Mouse (Mus musculus): ENCODE data around the gene Ube3b. TPM values are rescaled to one million over a fixed set of nuclear protein-coding genes. Genes with fewer than 3 reads are reported as not detected.

Ube3b gene
- polyA plus RNA-seq, 1 experiment = 42.1 TPM

GRCm38 (mm10) chr5:114462067-114463040 is 81.9 kb downstream of the Ube3b start:
- Histone ChIP-seq H3K36me3 (ENCODE audit: control insufficient read depth, insufficient read depth) (no peaks in the 10 kb centered on the region), H3K4me3 (ENCODE audit: insufficient read depth, poor library complexity, severe bottlenecking) (no peak overlapping the region), H3K79me3 (ENCODE audit: low read depth) (no peaks in the 10 kb centered on the region), H3K79me2 (ENCODE audit: control insufficient read depth, insufficient read depth) (no peaks in the 10 kb centered on the region), H3ac (ENCODE audit: control insufficient read depth, insufficient read length, low read depth) (no peak overlapping the region), H3K27me3 (ENCODE audit: control insufficient read depth, insufficient read depth, insufficient read length) (peaks cover 38% of the 10 kb centered on the region)
- TF ChIP-seq MAX (IDR thresholded peaks at IDR 0.05) = no peak
- TF ChIP-seq MYOD1 (IDR thresholded peaks at IDR 0.05; ENCODE audit: control insufficient read depth, insufficient read length, low read depth) = no peak
- no peak for TF ChIP-seq FOSL1 (IDR thresholded peaks at IDR 0.05; ENCODE audit: insufficient read depth, low read length, poor library complexity, severe bottlenecking)
- TF ChIP-seq USF1 (IDR thresholded peaks at IDR 0.05; ENCODE audit: low read depth) = no peak
- no peak for TF ChIP-seq MYOG (IDR thresholded peaks at IDR 0.05; ENCODE audit: control insufficient read depth, extremely low read depth, insufficient read length)
- no peak for TF ChIP-seq CEBPB (IDR thresholded peaks at IDR 0.05; ENCODE audit: low read depth)
- no peak for TF ChIP-seq CTCF (IDR thresholded peaks at IDR 0.05; ENCODE audit: control insufficient read depth, insufficient read depth, insufficient read length)

GRCm38 (mm10) chr5:114464561-114464960 is 84.2 kb downstream of the Ube3b start:
- peaks cover 25% of the 10 kb centered on the region for H3K27me3 ChIP-seq (ENCODE audit: control insufficient read depth, insufficient read depth, insufficient read length)
- no peak overlapping the region for H3K4me3 ChIP-seq (ENCODE audit: insufficient read depth, poor library complexity, severe bottlenecking)
- H3K79me3 ChIP-seq (ENCODE audit: low read depth) = no peaks in the 10 kb centered on the region
- no peaks in the 10 kb centered on the region for H3K79me2 ChIP-seq (ENCODE audit: control insufficient read depth, insufficient read depth)
- TF ChIP-seq CTCF (IDR thresholded peaks at IDR 0.05; ENCODE audit: control insufficient read depth, insufficient read depth, insufficient read length) (no peak), FOSL1 (IDR thresholded peaks at IDR 0.05; ENCODE audit: insufficient read depth, low read length, poor library complexity, severe bottlenecking) (no peak), MYOG (IDR thresholded peaks at IDR 0.05; ENCODE audit: control insufficient read depth, extremely low read depth, insufficient read length) (no peak), CEBPB (IDR thresholded peaks at IDR 0.05; ENCODE audit: low read depth) (no peak), MAX (IDR thresholded peaks at IDR 0.05) (no peak), USF1 (IDR thresholded peaks at IDR 0.05; ENCODE audit: low read depth) (no peak), MYOD1 (IDR thresholded peaks at IDR 0.05; ENCODE audit: control insufficient read depth, insufficient read length, low read depth) (no peak)
- H3ac ChIP-seq (ENCODE audit: control insufficient read depth, insufficient read length, low read depth) = no peak overlapping the region
- no peaks in the 10 kb centered on the region for H3K36me3 ChIP-seq (ENCODE audit: control insufficient read depth, insufficient read depth)

- TF ChIP-seq MYOG (IDR thresholded peaks at IDR 0.05; ENCODE audit: control insufficient read depth, extremely low read depth, insufficient read length) (no peak), USF1 (IDR thresholded peaks at IDR 0.05; ENCODE audit: low read depth) (no peak), CEBPB (IDR thresholded peaks at IDR 0.05; ENCODE audit: low read depth) (no peak), FOSL1 (IDR thresholded peaks at IDR 0.05; ENCODE audit: insufficient read depth, low read length, poor library complexity, severe bottlenecking) (no peak), MAX (IDR thresholded peaks at IDR 0.05) (no peak), CTCF (IDR thresholded peaks at IDR 0.05; ENCODE audit: control insufficient read depth, insufficient read depth, insufficient read length) (no peak), MYOD1 (IDR thresholded peaks at IDR 0.05; ENCODE audit: control insufficient read depth, insufficient read length, low read depth) (no peak)
- H3K79me2 ChIP-seq (ENCODE audit: control insufficient read depth, insufficient read depth) = no peaks in the 10 kb centered on the region
These were observed 85.2 kb downstream of the Ube3b start for GRCm38 (mm10) chr5:114465641-114466040.

DNA sequence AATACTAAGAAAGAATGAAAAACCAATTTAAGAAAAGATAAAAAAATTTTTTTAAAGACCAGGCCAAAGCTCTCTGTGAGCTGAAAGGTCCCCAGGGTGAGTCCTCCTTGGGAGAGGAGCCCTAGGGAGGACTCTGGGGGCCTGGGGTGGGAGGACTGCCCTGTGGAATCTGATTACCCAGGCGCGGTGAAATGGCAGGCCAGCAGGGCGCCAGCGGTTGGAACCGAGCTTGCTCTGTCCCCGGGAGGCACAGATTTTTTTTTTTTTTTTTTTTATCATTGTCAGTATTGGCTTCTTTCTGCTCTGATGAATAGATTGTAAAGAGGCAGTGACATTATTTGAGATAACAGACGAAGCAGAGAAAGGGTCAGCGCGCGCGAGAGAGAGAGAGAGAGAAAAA is 86.6 kb downstream of the Ube3b start:
- Histone ChIP-seq H3K27me3 (ENCODE audit: control insufficient read depth, insufficient read depth, insufficient read length) (peaks cover 29% of the 10 kb centered on the region), H3K79me3 (ENCODE audit: low read depth) (no peaks in the 10 kb centered on the region), H3K79me2 (ENCODE audit: control insufficient read depth, insufficient read depth) (no peaks in the 10 kb centered on the region), H3K36me3 (ENCODE audit: control insufficient read depth, insufficient read depth) (no peaks in the 10 kb centered on the region), H3ac (ENCODE audit: control insufficient read depth, insufficient read length, low read depth) (no peak overlapping the region), H3K4me3 (ENCODE audit: insufficient read depth, poor library complexity, severe bottlenecking) (no peak overlapping the region)
- TF ChIP-seq MYOD1 (IDR thresholded peaks at IDR 0.05; ENCODE audit: control insufficient read depth, insufficient read length, low read depth) = no peak
- no peak for TF ChIP-seq MYOG (IDR thresholded peaks at IDR 0.05; ENCODE audit: control insufficient read depth, extremely low read depth, insufficient read length)
- no peak for TF ChIP-seq FOSL1 (IDR thresholded peaks at IDR 0.05; ENCODE audit: insufficient read depth, low read length, poor library complexity, severe bottlenecking)
- no peak for TF ChIP-seq CEBPB (IDR thresholded peaks at IDR 0.05; ENCODE audit: low read depth)
- TF ChIP-seq CTCF (IDR thresholded peaks at IDR 0.05; ENCODE audit: control insufficient read depth, insufficient read depth, insufficient read length) = no peak
- no peak for TF ChIP-seq USF1 (IDR thresholded peaks at IDR 0.05; ENCODE audit: low read depth)
- TF ChIP-seq MAX (IDR thresholded peaks at IDR 0.05) = no peak

More at GRCm38 (mm10) chr5:114465641-114466040, 85.2 kb downstream of the Ube3b start:
- Histone ChIP-seq H3K4me3 (ENCODE audit: insufficient read depth, poor library complexity, severe bottlenecking) (no peak overlapping the region), H3K79me3 (ENCODE audit: low read depth) (no peaks in the 10 kb centered on the region), H3ac (ENCODE audit: control insufficient read depth, insufficient read length, low read depth) (no peak overlapping the region), H3K27me3 (ENCODE audit: control insufficient read depth, insufficient read depth, insufficient read length) (peaks cover 27% of the 10 kb centered on the region), H3K36me3 (ENCODE audit: control insufficient read depth, insufficient read depth) (no peaks in the 10 kb centered on the region)

- H3ac ChIP-seq (ENCODE audit: control insufficient read depth, insufficient read length, low read depth) = no peak overlapping the region
These were observed 87.0 kb downstream of the Ube3b start for GRCm38 (mm10) chr5:114467430-114467829.

More at GRCm38 (mm10) chr5:114467430-114467829, 87.0 kb downstream of the Ube3b start:
- Histone ChIP-seq H3K79me3 (ENCODE audit: low read depth) (no peaks in the 10 kb centered on the region), H3K27me3 (ENCODE audit: control insufficient read depth, insufficient read depth, insufficient read length) (peaks cover 30% of the 10 kb centered on the region), H3K4me3 (ENCODE audit: insufficient read depth, poor library complexity, severe bottlenecking) (no peak overlapping the region), H3K36me3 (ENCODE audit: control insufficient read depth, insufficient read depth) (no peaks in the 10 kb centered on the region), H3K79me2 (ENCODE audit: control insufficient read depth, insufficient read depth) (no peaks in the 10 kb centered on the region)
- TF ChIP-seq USF1 (IDR thresholded peaks at IDR 0.05; ENCODE audit: low read depth) (no peak), MYOD1 (IDR thresholded peaks at IDR 0.05; ENCODE audit: control insufficient read depth, insufficient read length, low read depth) (no peak), MYOG (IDR thresholded peaks at IDR 0.05; ENCODE audit: control insufficient read depth, extremely low read depth, insufficient read length) (no peak), FOSL1 (IDR thresholded peaks at IDR 0.05; ENCODE audit: insufficient read depth, low read length, poor library complexity, severe bottlenecking) (no peak), CEBPB (IDR thresholded peaks at IDR 0.05; ENCODE audit: low read depth) (no peak), MAX (IDR thresholded peaks at IDR 0.05) (no peak), CTCF (IDR thresholded peaks at IDR 0.05; ENCODE audit: control insufficient read depth, insufficient read depth, insufficient read length) (no peak)
